Mouse (Mus musculus): ENCODE measurements around the gene Ap2a2. TPM values are rescaled to one million over a fixed set of nuclear protein-coding genes. Genes with fewer than 3 reads are reported as not detected.

The Ap2a2 gene
- 100 to 1,000 TPM; 129 to 148 TPM for total RNA-seq (2023)

DNA sequence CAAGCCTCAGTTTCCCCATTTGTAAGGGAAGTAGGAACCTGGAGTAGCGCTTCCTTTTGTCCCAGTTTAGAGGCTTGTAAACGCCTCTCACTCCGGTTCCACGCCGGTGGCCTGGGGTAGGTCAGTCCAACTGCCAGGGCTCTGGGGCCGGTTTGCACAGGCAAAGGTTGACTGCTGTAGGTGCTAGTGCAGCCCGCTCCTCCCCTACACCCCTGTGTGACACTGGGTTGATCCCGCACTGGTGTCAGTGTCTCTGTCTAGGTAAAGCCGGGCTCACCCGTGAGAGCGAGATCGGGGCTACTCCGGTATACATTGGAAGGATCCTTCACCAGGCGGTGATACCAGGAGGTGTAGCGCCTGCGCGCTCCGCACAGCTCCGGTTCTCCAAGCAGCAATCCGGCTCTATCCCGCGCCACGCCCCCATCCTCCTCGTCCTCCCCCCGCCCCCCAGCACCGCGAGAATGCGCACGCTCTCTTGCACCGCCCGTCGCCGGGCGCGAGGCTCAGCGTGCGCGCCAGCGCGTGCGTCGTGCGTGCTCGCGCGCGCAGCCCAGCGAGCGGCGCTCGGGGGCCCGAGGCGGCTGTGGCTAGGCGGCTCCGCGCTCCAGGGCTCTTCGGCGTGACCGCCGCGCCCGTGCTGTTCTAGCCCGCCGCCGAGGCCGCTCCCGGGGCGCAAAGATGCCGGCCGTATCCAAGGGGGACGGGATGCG, at the start of gene Ap2a2:
TSS of gene Ap2a2 (plus strand) at position 492 of the 710 bp plus-strand sequence.

DNA sequence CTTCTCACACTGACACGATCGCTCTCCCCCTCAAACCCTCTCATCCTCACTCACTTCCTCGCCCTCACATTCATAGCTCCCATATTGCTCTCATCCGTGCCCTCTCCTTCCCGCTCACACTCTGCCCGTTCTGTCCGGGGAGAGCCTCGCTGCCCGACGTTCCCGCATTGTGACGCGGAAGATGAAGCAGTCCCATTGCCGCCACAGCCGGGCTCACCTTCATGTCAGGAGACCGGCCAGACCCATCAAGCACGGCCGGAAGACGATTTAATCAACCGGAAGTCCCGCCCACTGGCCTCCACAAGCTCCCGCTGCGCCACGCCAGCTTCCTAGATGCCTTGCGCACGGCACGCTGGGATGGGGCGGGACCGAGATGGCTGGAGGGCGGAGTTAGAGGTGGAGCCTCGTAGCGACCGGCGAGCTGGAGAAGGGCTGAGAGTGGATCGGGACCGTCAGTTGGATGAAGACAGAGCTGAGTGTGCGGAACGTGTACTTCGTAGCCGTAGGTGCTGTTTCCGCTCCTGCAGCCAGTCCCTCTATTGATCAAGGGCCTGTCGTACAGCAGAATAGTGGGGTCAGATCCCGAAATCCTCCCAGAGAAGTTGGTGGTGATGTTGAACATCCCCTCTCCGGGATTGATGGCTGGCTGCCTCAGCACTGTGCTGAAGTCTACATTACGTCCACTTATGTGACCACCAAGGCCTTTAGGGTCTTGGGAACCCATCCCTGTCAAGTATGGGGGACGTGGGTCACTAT, 22.2 kb upstream of the Ap2a2 start, which contains the start of gene Chid1:
TSS of gene Chid1 (minus strand) at position 302 of the 756 bp plus-strand sequence.

Other genes starting within 250 kb of the Ap2a2 start
- 10 to 100 TPM; 30.2 to 30.5 TPM for gene Deaf1, start 234.5 kb upstream of the Ap2a2 start, total RNA-seq (2023)
- gene Tmem80, start 234.4 kb upstream of the Ap2a2 start, total RNA-seq (2023), result 1 to 10 TPM; 5.4 to 7.1 TPM
- gene Eps8l2, start 223.3 kb upstream of the Ap2a2 start, total RNA-seq (2023), result not detected
- 100 to 1,000 TPM; 469 to 488 TPM for gene Taldo1, start 170.0 kb upstream of the Ap2a2 start, total RNA-seq (2023)
- gene Gatd1, start 148.0 kb upstream of the Ap2a2 start, total RNA-seq (2023), result 10 to 100 TPM; 28.9 to 32.7 TPM
- not detected for gene Cend1, start 132.7 kb upstream of the Ap2a2 start, total RNA-seq (2023)
- gene Slc25a22, start 124.3 kb upstream of the Ap2a2 start, total RNA-seq (2023), result 10 to 100 TPM; 34.3 to 35.9 TPM
- 1 to 10 TPM; 2.6 to 3.8 TPM for gene Pidd1, start 118.1 kb upstream of the Ap2a2 start, total RNA-seq (2023)
- 1,000 to 10,000 TPM; 1,146 to 1,432 TPM for gene Rplp2, start 114.8 kb upstream of the Ap2a2 start, total RNA-seq (2023)
- gene Pnpla2, start 107.0 kb upstream of the Ap2a2 start, total RNA-seq (2023), result 100 to 1,000 TPM; 126 to 136 TPM
- gene Cracr2b, start 101.1 kb upstream of the Ap2a2 start, total RNA-seq (2023), result 10 to 100 TPM; 15.0 to 17.3 TPM
- gene Cd151, start 94.8 kb upstream of the Ap2a2 start, total RNA-seq (2023), result 10 to 100 TPM; 17.8 to 21.7 TPM
- gene Polr2l, start 87.0 kb upstream of the Ap2a2 start, total RNA-seq (2023), result 10 to 100 TPM; 16.3 to 17.3 TPM
- 10 to 100 TPM; 34.5 to 39.3 TPM for gene Tspan4, start 86.9 kb upstream of the Ap2a2 start, total RNA-seq (2023)
- gene Chid1, start 22.3 kb upstream of the Ap2a2 start, total RNA-seq (2023), result 10 to 100 TPM; 31.4 to 38.5 TPM
- not detected for gene Muc6, start 93.1 kb downstream of the Ap2a2 start, total RNA-seq (2023)
- under 1 TPM; 0.63 to 0.70 TPM for gene Muc2, start 128.2 kb downstream of the Ap2a2 start, total RNA-seq (2023)
- gene Muc5ac, start 226.8 kb downstream of the Ap2a2 start, total RNA-seq (2023), result not detected

Data from monocyte, adult 59 days (primary cell).